Mouse (Mus musculus): ENCODE measurements around the gene Csrp2. TPM values are rescaled to one million over a fixed set of nuclear protein-coding genes. Genes with fewer than 3 reads are reported as not detected.

The Csrp2 gene
- polyA plus RNA-seq, 1 experiment from 2014 or later, result 154 TPM

GRCm38 (mm10) chr10:110918414-110919391 lies 886 bp upstream of the Csrp2 start:
- no peak for ATAC-seq (ENCODE audit: insufficient read depth)
- peak overlapping the region; percentile 67 for H3K4me3 ChIP-seq (ENCODE audit: low read depth, low read length)
- H3K4me2 ChIP-seq, result peak overlapping the region; percentile 88
- H3K9ac ChIP-seq, result peak overlapping the region; percentile 73; the same call in 1 of the 2 replicates
- H3K27ac ChIP-seq (ENCODE audit: low read depth), result peak overlapping the region; percentile 97
- no peaks in the 10 kb centered on the region for H3K9me3 ChIP-seq (ENCODE audit: low read depth, low read length)
- 0 out of 2 replicates have a peak, but pooled peaks cover 9% of the 10 kb centered on the region for H3K4me1 ChIP-seq (ENCODE audit: insufficient read depth)
- DNase-seq, result peak; percentile 71
- no peaks in the 10 kb centered on the region for H3K27me3 ChIP-seq (ENCODE audit: insufficient read depth, low read length)
- 17% methylated on average over 26 of the region's 26 CpGs for WGBS
- H3K36me3 ChIP-seq (ENCODE audit: insufficient read depth), result no peaks in the 10 kb centered on the region
- no peak for TF ChIP-seq CTCF (IDR thresholded peaks at IDR 0.05; ENCODE audit: low read depth)

GRCm38 (mm10) chr10:110920368-110920950 lies 870 bp downstream of the Csrp2 start:
- peak overlapping the region; percentile 88 for H3K4me2 ChIP-seq
- peak; percentile 59 for ATAC-seq (ENCODE audit: insufficient read depth)
- H3K9me3 ChIP-seq (ENCODE audit: low read depth, low read length), result no peaks in the 10 kb centered on the region
- H3K4me1 ChIP-seq (ENCODE audit: insufficient read depth), result 0 out of 2 replicates have a peak, but pooled peaks cover 9% of the 10 kb centered on the region
- 1% methylated on average over 15 of the region's 15 CpGs for WGBS
- TF ChIP-seq CTCF (IDR thresholded peaks at IDR 0.05; ENCODE audit: low read depth), result no peak
- no peaks in the 10 kb centered on the region for H3K36me3 ChIP-seq (ENCODE audit: insufficient read depth)
- H3K27ac ChIP-seq (ENCODE audit: low read depth), result peak overlapping the region; percentile 97
- no peaks in the 10 kb centered on the region for H3K27me3 ChIP-seq (ENCODE audit: insufficient read depth, low read length)
- peak; percentile 44 for DNase-seq
- H3K4me3 ChIP-seq (ENCODE audit: low read depth, low read length), result peak overlapping the region; percentile 67
- H3K9ac ChIP-seq, result peak overlapping the region; percentile 73

- Histone ChIP-seq H3K4me2 (peak overlapping the region; percentile 88), H3K4me3 (ENCODE audit: low read depth, low read length) (peak overlapping the region; percentile 67), H3K9ac (no peak overlapping the region), H3K4me1 (ENCODE audit: insufficient read depth) (peaks cover 10% of the 10 kb centered on the region; the same call in 1 of the 2 replicates), H3K27me3 (ENCODE audit: insufficient read depth, low read length) (no peaks in the 10 kb centered on the region), H3K36me3 (ENCODE audit: insufficient read depth) (no peaks in the 10 kb centered on the region), H3K27ac (ENCODE audit: low read depth) (no peak overlapping the region; the same call in 1 of the 2 replicates), H3K9me3 (ENCODE audit: low read depth, low read length) (no peaks in the 10 kb centered on the region)
- 58% methylated on average over 3 of the region's 3 CpGs for WGBS
- ATAC-seq (ENCODE audit: insufficient read depth) (no peak), DNase-seq (no peak)
- no peak for TF ChIP-seq CTCF (IDR thresholded peaks at IDR 0.05; ENCODE audit: low read depth)
Measured at GRCm38 (mm10) chr10:110921890-110922289, 2.3 kb downstream of the Csrp2 start.

- no peak for TF ChIP-seq CTCF (IDR thresholded peaks at IDR 0.05; ENCODE audit: low read depth)
- DNase-seq (no peak), ATAC-seq (ENCODE audit: insufficient read depth) (no peak)
- Histone ChIP-seq H3K27me3 (ENCODE audit: insufficient read depth, low read length) (no peaks in the 10 kb centered on the region), H3K4me1 (ENCODE audit: insufficient read depth) (peaks cover 17% of the 10 kb centered on the region; the same call in 1 of the 2 replicates), H3K9ac (peak overlapping the region; percentile 14; the same call in 1 of the 2 replicates), H3K9me3 (ENCODE audit: low read depth, low read length) (no peaks in the 10 kb centered on the region), H3K36me3 (ENCODE audit: insufficient read depth) (no peaks in the 10 kb centered on the region), H3K4me3 (ENCODE audit: low read depth, low read length) (peak overlapping the region; percentile 8; the same call in 1 of the 2 replicates), H3K4me2 (peak overlapping the region; percentile 88), H3K27ac (ENCODE audit: low read depth) (no peak overlapping the region)
- 73% methylated on average over 9 of the region's 9 CpGs for WGBS
Measured at GRCm38 (mm10) chr10:110922612-110923011, 3.0 kb downstream of the Csrp2 start.

- no peak overlapping the region for H3K4me2 ChIP-seq
- peaks cover 15% of the 10 kb centered on the region; the same call in 1 of the 2 replicates for H3K4me1 ChIP-seq (ENCODE audit: insufficient read depth)
- 28% methylated on average over 11 of the region's 11 CpGs for WGBS
- DNase-seq (peak; percentile 64), ATAC-seq (ENCODE audit: insufficient read depth) (peak; percentile 64; the same call in 1 of the 2 replicates)
- no peak overlapping the region for H3K9ac ChIP-seq
- no peaks in the 10 kb centered on the region for H3K9me3 ChIP-seq (ENCODE audit: low read depth, low read length)
- no peaks in the 10 kb centered on the region for H3K36me3 ChIP-seq (ENCODE audit: insufficient read depth)
- no peak overlapping the region for H3K4me3 ChIP-seq (ENCODE audit: low read depth, low read length)
- peak overlapping the region; percentile 33; the same call in 1 of the 2 replicates for H3K27ac ChIP-seq (ENCODE audit: low read depth)
- no peaks in the 10 kb centered on the region for H3K27me3 ChIP-seq (ENCODE audit: insufficient read depth, low read length)
- no peak for TF ChIP-seq CTCF (IDR thresholded peaks at IDR 0.05; ENCODE audit: low read depth)
Measured at GRCm38 (mm10) chr10:110927491-110927890, 7.9 kb downstream of the Csrp2 start.

GRCm38 (mm10) chr10:110929756-110930155 lies 10.2 kb downstream of the Csrp2 start:
- H3K9ac ChIP-seq, result no peak overlapping the region
- peaks cover 12% of the 10 kb centered on the region; the same call in 1 of the 2 replicates for H3K4me1 ChIP-seq (ENCODE audit: insufficient read depth)
- H3K4me2 ChIP-seq, result no peak overlapping the region
- TF ChIP-seq CTCF (IDR thresholded peaks at IDR 0.05; ENCODE audit: low read depth), result no peak
- no peaks in the 10 kb centered on the region for H3K36me3 ChIP-seq (ENCODE audit: insufficient read depth)
- no peaks in the 10 kb centered on the region for H3K27me3 ChIP-seq (ENCODE audit: insufficient read depth, low read length)
- ATAC-seq (ENCODE audit: insufficient read depth) (no peak), DNase-seq (no peak)
- no peak overlapping the region for H3K4me3 ChIP-seq (ENCODE audit: low read depth, low read length)
- H3K9me3 ChIP-seq (ENCODE audit: low read depth, low read length), result no peaks in the 10 kb centered on the region
- WGBS, result 64% methylated on average over 4 of the region's 4 CpGs
- H3K27ac ChIP-seq (ENCODE audit: low read depth), result no peak overlapping the region

Measured in lung, embryonic 14.5 days (tissue).